Mouse (Mus musculus): ENCODE data around the gene Zfp362. TPM values are rescaled to one million over a fixed set of nuclear protein-coding genes. Genes with fewer than 3 reads are reported as not detected.

Zfp362 gene
- total and polyA plus RNA-seq, 3 experiments, result 9.7 to 70.1 (median 16.1) TPM

DNA sequence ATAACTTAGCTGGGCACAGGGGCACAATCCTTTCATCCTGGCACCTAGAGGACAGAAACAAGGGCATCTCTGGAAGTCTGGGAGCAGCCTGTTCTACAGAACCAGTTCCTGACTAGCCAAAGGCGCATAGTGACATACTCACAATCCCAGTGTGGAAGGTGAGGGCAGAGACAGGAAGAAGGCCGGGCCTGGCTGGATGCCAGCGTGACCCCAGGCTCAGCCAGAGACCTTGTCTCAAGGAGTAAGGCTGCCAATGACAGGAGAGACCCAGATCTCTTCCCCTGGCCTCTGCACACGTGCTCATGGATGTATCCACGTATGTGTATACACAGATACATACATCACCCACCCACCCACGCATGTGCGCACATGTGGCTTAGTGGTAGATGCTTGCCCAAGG is 23.8 kb downstream of the Zfp362 start:
- H3K27me3 ChIP-seq (replicated peaks), result no peaks in the 10 kb centered on the region
- no peak overlapping the region for H3K4me2 ChIP-seq (ENCODE audit: insufficient read depth, low read depth, poor library complexity, severe bottlenecking)
- no peak for DNase-seq (ENCODE audit: extremely low read depth)
- no peak for TF ChIP-seq HCFC1 (IDR thresholded peaks at IDR 0.05; ENCODE audit: low read depth, low read length)
- no peak for TF ChIP-seq MAFK (IDR thresholded peaks at IDR 0.05; ENCODE audit: insufficient replicate concordance, low read length)
- TF ChIP-seq GABPA (IDR thresholded peaks at IDR 0.05; ENCODE audit: insufficient replicate concordance, low read depth, low read length), result no peak
- TF ChIP-seq BHLHE40 (IDR thresholded peaks at IDR 0.05; ENCODE audit: low read depth, low read length), result no peak
- no peak for TF ChIP-seq USF1 (IDR thresholded peaks at IDR 0.05; ENCODE audit: low read depth, low read length)
- no peak for TF ChIP-seq RCOR1 (conservative IDR thresholded peaks at IDR 0.05; ENCODE audit: low read depth, low read length)
- no peak for TF ChIP-seq MYC (IDR thresholded peaks at IDR 0.05; ENCODE audit: low read depth, low read length)
- TF ChIP-seq JUND (conservative IDR thresholded peaks at IDR 0.05; ENCODE audit: low read depth, low read length), result no peak
- TF ChIP-seq POLR2A (IDR thresholded peaks at IDR 0.05; ENCODE audit: low read depth, low read length), result no peak
- TF ChIP-seq ZMIZ1 (IDR thresholded peaks at IDR 0.05; ENCODE audit: low read depth, low read length), result no peak
- TF ChIP-seq JUN (IDR thresholded peaks at IDR 0.05; ENCODE audit: insufficient read depth, low read depth, low read length), result no peak
- TF ChIP-seq KAT2A (IDR thresholded peaks at IDR 0.05; ENCODE audit: insufficient replicate concordance, low read length), result no peak
- no peak for TF ChIP-seq POLR2AphosphoS2 (IDR thresholded peaks at IDR 0.05; ENCODE audit: low read depth, low read length)
- no peak for TF ChIP-seq CTCF (conservative IDR thresholded peaks at IDR 0.05 in 1 of 2, IDR thresholded peaks at IDR 0.05 in 1 of 2; ENCODE audit: low read depth in 2 of 2, low read length in 2 of 2)
- TF ChIP-seq ZNF384 (IDR thresholded peaks at IDR 0.05; ENCODE audit: low read depth, low read length), result no peak
- no peak for TF ChIP-seq TCF12 (IDR thresholded peaks at IDR 0.05; ENCODE audit: low read depth, low read length)
- TF ChIP-seq NRF1 (IDR thresholded peaks at IDR 0.05; ENCODE audit: low read depth, low read length), result no peak
- TF ChIP-seq E2F4 (IDR thresholded peaks at IDR 0.05; ENCODE audit: insufficient replicate concordance, low read depth, low read length), result no peak
- peaks cover 3 to 39% of the 10 kb centered on the region in 2 experiments; a peak in 3 of 4 replicates for H3K4me1 ChIP-seq (ENCODE audit: control insufficient read depth in 1 of 2, insufficient read depth in 2 of 2)
- peaks cover 48 to 73% of the 10 kb centered on the region in 2 experiments for H3K36me3 ChIP-seq (replicated peaks in 1 of 2; ENCODE audit: control insufficient read depth in 1 of 2, insufficient read depth in 1 of 2, low read length in 1 of 2)
- in situ Hi-C loops (cut with MboI; ENCODE audit: low pct_ligation_motif_present, low pct_unique_long_range_greater_than_20kb, low sequenced_read_pairs), result no loop called here
- H3K9ac ChIP-seq (ENCODE audit: insufficient read depth, low read depth), result no peak overlapping the region
- no peak overlapping the region for H3K27ac ChIP-seq (ENCODE audit: insufficient read depth, low read depth)
- H3K9me3 ChIP-seq (replicated peaks; ENCODE audit: low read length), result peaks cover 4% of the 10 kb centered on the region
- H3K4me3 ChIP-seq (replicated peaks in 1 of 3; ENCODE audit: low read depth in 2 of 3, low read length in 2 of 3, poor library complexity in 1 of 3), result no peak overlapping the region
- peaks cover 60% of the 10 kb centered on the region for H3K79me2 ChIP-seq (replicated peaks; ENCODE audit: control insufficient read depth, extremely low read depth, insufficient read depth, poor library complexity, severe bottlenecking)
- dilution Hi-C loops (cut with MboI; ENCODE audit: extremely low pct_ligation_motif_present, extremely low pct_unique_long_range_greater_than_20kb, low sequenced_read_pairs), result no loop called here

DNA sequence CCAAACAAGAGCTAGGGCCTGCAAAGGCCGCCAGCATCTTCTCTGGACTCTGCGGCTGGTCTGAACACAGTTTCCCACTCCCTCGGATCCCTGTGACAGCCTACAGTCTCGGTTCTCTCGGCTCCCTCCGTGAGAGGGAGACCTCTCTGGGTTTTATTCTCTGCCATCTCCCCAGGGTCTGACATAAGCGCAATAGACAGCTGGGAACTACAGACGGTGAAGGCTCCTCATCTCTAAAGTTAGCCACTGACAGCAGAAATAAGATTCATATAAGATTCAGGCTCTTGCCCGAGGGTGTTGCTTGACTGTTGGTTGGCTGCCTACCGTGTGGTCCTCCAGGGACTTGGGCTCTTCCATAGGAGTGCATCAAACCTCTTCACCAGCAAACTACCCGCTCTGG is 28.3 kb downstream of the Zfp362 start:
- no peak overlapping the region for H3K27ac ChIP-seq (ENCODE audit: insufficient read depth, low read depth)
- H3K4me2 ChIP-seq (ENCODE audit: insufficient read depth, low read depth, poor library complexity, severe bottlenecking), result no peak overlapping the region
- in situ Hi-C loops (cut with MboI; ENCODE audit: low pct_ligation_motif_present, low pct_unique_long_range_greater_than_20kb, low sequenced_read_pairs) (no loop called here), dilution Hi-C loops (cut with MboI; ENCODE audit: extremely low pct_ligation_motif_present, extremely low pct_unique_long_range_greater_than_20kb, low sequenced_read_pairs) (no loop called here)
- no peak overlapping the region for H3K4me3 ChIP-seq (replicated peaks in 1 of 3; ENCODE audit: low read depth in 2 of 3, low read length in 2 of 3, poor library complexity in 1 of 3)
- H3K79me2 ChIP-seq (replicated peaks; ENCODE audit: control insufficient read depth, extremely low read depth, insufficient read depth, poor library complexity, severe bottlenecking), result peaks cover 32% of the 10 kb centered on the region
- peaks cover 3 to 24% of the 10 kb centered on the region in 2 experiments; a peak in 2 of 4 replicates for H3K4me1 ChIP-seq (ENCODE audit: control insufficient read depth in 1 of 2, insufficient read depth in 2 of 2)
- TF ChIP-seq ELF1 (IDR thresholded peaks at IDR 0.05; ENCODE audit: low read depth, low read length), result no peak
- TF ChIP-seq NELFE (IDR thresholded peaks at IDR 0.05; ENCODE audit: low read depth, low read length), result no peak
- no peak for TF ChIP-seq ZMIZ1 (IDR thresholded peaks at IDR 0.05; ENCODE audit: low read depth, low read length)
- TF ChIP-seq JUND (conservative IDR thresholded peaks at IDR 0.05; ENCODE audit: low read depth, low read length), result no peak
- H3K36me3 ChIP-seq (replicated peaks in 1 of 2; ENCODE audit: control insufficient read depth in 1 of 2, insufficient read depth in 1 of 2, low read length in 1 of 2), result peaks cover 73 to 98% of the 10 kb centered on the region in 2 experiments
- H3K9ac ChIP-seq (ENCODE audit: insufficient read depth, low read depth), result no peak overlapping the region
- no peaks in the 10 kb centered on the region for H3K27me3 ChIP-seq (replicated peaks)
- peaks cover 25% of the 10 kb centered on the region for H3K9me3 ChIP-seq (replicated peaks; ENCODE audit: low read length)
- DNase-seq (ENCODE audit: extremely low read depth), result no peak
